In genomic region chr14:121697143-121697680, GRCm38 (mm10) we compare ENCODE assay signal across 9 mouse cellular contexts.
A peak's percentile ranks its signal among the peaks of the same experiment; 100 is the strongest.
DNase-seq lines count a peak whose midpoint lies in the region; ATAC-seq and TF ChIP-seq lines count a peak whose summit lies in the region.
"Had no signal": no experiment of that assay in that cellular context is flagged by ENCODE, and none has a peak within 500 bp of the region (broad histone marks: within the 10 kb centered on the region; RNA-seq: fewer than 3 reads in every experiment).

No protein-coding gene starts in this region.

- H3K4me1 ChIP-seq in liver, embryonic 11.5 days (replicated peaks; ENCODE audit: control insufficient read depth, insufficient read depth, low read length), result peaks cover 5% of the 10 kb centered on the region
- H3K4me1 ChIP-seq in forebrain, embryonic 12.5 days, result peaks cover 22% of the 10 kb centered on the region
- peaks cover 39% of the 10 kb centered on the region for H3K4me1 ChIP-seq in limb, embryonic 12.5 days (replicated peaks)
- H3K4me1 ChIP-seq in cerebellum, adult 2 months (ENCODE audit: control insufficient read depth, insufficient read depth, low read length), result peaks cover 28% of the 10 kb centered on the region

- DNase-seq in liver, embryonic 11.5 days (ENCODE audit: low spot score), result no peak
- DNase-seq in liver, result no peak
- DNase-seq in retina, embryonic 14.5 days (ENCODE audit: low spot score), result peak; percentile 37
- no peak for DNase-seq in thymus, postnatal 10 days (ENCODE audit: low spot score in 2 of 2)
- DNase-seq in cerebellum, adult 2 months, result no peak
- DNase-seq in urinary bladder, postnatal 14 days (ENCODE audit: low spot score), result no peak

- no peak for ATAC-seq in liver, embryonic 11.5 days (replicated peaks; ENCODE audit: low FRiP score)
- peak; percentile 36; the same call in 1 of the 2 replicates for ATAC-seq in forebrain, embryonic 12.5 days (ENCODE audit: low FRiP score)
- peak; percentile 82; the same call in 1 of the 2 replicates for ATAC-seq in limb, embryonic 12.5 days (ENCODE audit: insufficient number of reproducible peaks, insufficient read depth, low FRiP score, low TSS enrichment, low read depth)
- ATAC-seq: Patski had no signal

- WGBS in liver, embryonic 11.5 days, result 55% methylated on average over 9 of the region's 9 CpGs
- WGBS in forebrain, embryonic 12.5 days, result 16% methylated on average over 9 of the region's 9 CpGs
- 25% methylated on average over 9 of the region's 9 CpGs for WGBS in limb, embryonic 12.5 days
- WGBS in cerebellum, adult 2 months, result 60% methylated on average over 9 of the region's 9 CpGs

- peaks cover 3% of the 10 kb centered on the region; the same call in 1 of the 2 replicates for H3K27me3 ChIP-seq in liver, embryonic 11.5 days (replicated peaks; ENCODE audit: control insufficient read depth, insufficient read depth, low read length)
- H3K27me3 ChIP-seq in forebrain, embryonic 12.5 days, result no peaks in the 10 kb centered on the region
- H3K27me3 ChIP-seq in limb, embryonic 12.5 days, result peaks cover 10% of the 10 kb centered on the region
- H3K27me3 ChIP-seq in cerebellum, adult 2 months (ENCODE audit: control insufficient read depth, insufficient read depth, low read length), result no peaks in the 10 kb centered on the region
- H3K27me3 ChIP-seq: Patski had no signal

- peak overlapping the region; percentile 55 for H3K4me2 ChIP-seq in liver, embryonic 11.5 days
- peak overlapping the region; percentile 50 for H3K4me2 ChIP-seq in forebrain, embryonic 12.5 days
- peak overlapping the region; percentile 56 for H3K4me2 ChIP-seq in limb, embryonic 12.5 days

- TF ChIP-seq CTCF in cerebellum, adult 2 months (IDR thresholded peaks at IDR 0.05; ENCODE audit: borderline replicate concordance, insufficient read depth, low read depth, low read length), result no peak

- no peaks in the 10 kb centered on the region for H3K36me3 ChIP-seq in liver, embryonic 11.5 days (ENCODE audit: control insufficient read depth, insufficient read depth, low read length)
- H3K36me3 ChIP-seq in forebrain, embryonic 12.5 days (replicated peaks), result no peaks in the 10 kb centered on the region
- H3K36me3 ChIP-seq in limb, embryonic 12.5 days, result no peaks in the 10 kb centered on the region

- H3K27ac ChIP-seq in liver, embryonic 11.5 days (ENCODE audit: low read depth, low read length), result no peak overlapping the region
- 0 out of 2 replicates have a peak overlapping the region, but pooled peaks have one; percentile 5 for H3K27ac ChIP-seq in forebrain, embryonic 12.5 days
- H3K27ac ChIP-seq in limb, embryonic 12.5 days, result peak overlapping the region; percentile 73
- no peak overlapping the region; the same call in 1 of the 2 replicates for H3K27ac ChIP-seq in cerebellum, adult 2 months (ENCODE audit: insufficient read depth, low read length)

- no peak overlapping the region for H3K9ac ChIP-seq in liver, embryonic 11.5 days (ENCODE audit: low read depth, low read length)
- no peak overlapping the region for H3K9ac ChIP-seq in forebrain, embryonic 12.5 days
- no peak overlapping the region for H3K9ac ChIP-seq in limb, embryonic 12.5 days (replicated peaks)

- H3K9me3 ChIP-seq in liver, embryonic 11.5 days (ENCODE audit: control insufficient read depth, low read length), result no peaks in the 10 kb centered on the region
- no peaks in the 10 kb centered on the region for H3K9me3 ChIP-seq in forebrain, embryonic 12.5 days
- H3K9me3 ChIP-seq in limb, embryonic 12.5 days, result no peaks in the 10 kb centered on the region

- H3K4me3 ChIP-seq in liver, embryonic 11.5 days (ENCODE audit: low read depth, low read length), result no peak overlapping the region
- no peak overlapping the region for H3K4me3 ChIP-seq in forebrain, embryonic 12.5 days (replicated peaks)
- peak overlapping the region; percentile 34 for H3K4me3 ChIP-seq in limb, embryonic 12.5 days (replicated peaks)
- no peak overlapping the region for H3K4me3 ChIP-seq in cerebellum, adult 2 months (replicated peaks; ENCODE audit: insufficient read depth, low read depth, low read length)

- TF ChIP-seq POLR2A in cerebellum, adult 2 months (IDR thresholded peaks at IDR 0.05; ENCODE audit: borderline replicate concordance, insufficient read depth, low read length), result no peak

Comparison
In these comparisons a context has a peak if more than half of its experiments do, and no peak if none do; other contexts are left out.
1. H3K27ac ChIP-seq: peak in forebrain, embryonic 12.5 days (single experiment) and limb, embryonic 12.5 days (single experiment); none in liver, embryonic 11.5 days (single experiment) and cerebellum, adult 2 months (single experiment).
2. Peak in every context shown above with its lines, with median percentiles within 50 percentile points of each other: H3K4me2 ChIP-seq.